Mouse (Mus musculus) MEL (cell line): ENCODE measurements at regions not wholly inside any gene's neighbourhood (a gene's known extent, or its start where the extent isn't known, plus 50 kb on each side); places are given as distances from the start of the nearest gene placed in this dataset.

Source experiments
- CHD2 ChIP-seq: IDR thresholded peaks from 2 replicates; pipeline ENCODE4 v1.6.1; 2011; ENCODE audit warnings: low read length, improper control_type of control experiment
- CTCF ChIP-seq, 3 experiments: IDR thresholded peaks in 2 of 3; conservative IDR thresholded peaks in 1 of 3; 2 replicates each; pipeline ENCODE4 v1.5.1; 2011 to 2012; ENCODE audit warnings: low read length in 3 of 3, low read depth in 2 of 3, mild to moderate bottlenecking in 2 of 3, improper control_type of control experiment in 1 of 3, inconsistent platforms in 1 of 3, mixed read lengths in 1 of 3, moderate library complexity in 1 of 3; ENCODE audit not compliant: control insufficient read depth in 1 of 3, insufficient read depth in 1 of 3, poor library complexity in 1 of 3, severe bottlenecking in 1 of 3
- GABPA ChIP-seq: IDR thresholded peaks from 2 replicates; pipeline ENCODE4 v1.6.1; 2012; ENCODE audit warnings: low read depth, mild to moderate bottlenecking, inconsistent platforms, low read length, improper control_type of control experiment, moderate library complexity
- HCFC1 ChIP-seq: IDR thresholded peaks from 2 replicates; pipeline ENCODE4 v1.6.1; 2012; ENCODE audit warnings: low read depth, mild to moderate bottlenecking, inconsistent platforms, low read length, improper control_type of control experiment, moderate library complexity
- MAFK ChIP-seq: IDR thresholded peaks from 2 replicates; pipeline ENCODE4 v1.6.1; 2011; ENCODE audit warnings: low read depth, mild to moderate bottlenecking, low read length, improper control_type of control experiment, borderline replicate concordance
- MAX ChIP-seq: IDR thresholded peaks from 2 replicates; pipeline ENCODE4 v1.6.1; 2011; ENCODE audit warnings: low read length, improper control_type of control experiment
- MAZ ChIP-seq: IDR thresholded peaks from 2 replicates; pipeline ENCODE4 v1.6.1; 2012; ENCODE audit warnings: low read depth, mild to moderate bottlenecking, inconsistent platforms, low read length, improper control_type of control experiment
- MEF2A ChIP-seq: IDR thresholded peaks from 2 replicates; pipeline ENCODE4 v1.6.1; 2014; ENCODE audit warnings: low read depth, mild to moderate bottlenecking, inconsistent platforms, low read length, improper control_type of control experiment; ENCODE audit not compliant: poor library complexity, insufficient replicate concordance, severe bottlenecking; ENCODE audit errors: extremely low read depth
- POLR2A ChIP-seq, 2 experiments: IDR thresholded peaks; 2 replicates each; pipeline ENCODE4 v1.6.1; 2011 to 2012; ENCODE audit warnings: low read length in 2 of 2, mild to moderate bottlenecking in 2 of 2, control low read depth in 1 of 2, improper control_type of control experiment in 1 of 2, low read depth in 1 of 2, moderate library complexity in 1 of 2; ENCODE audit not compliant: control insufficient read depth in 1 of 2, insufficient read depth in 1 of 2, poor library complexity in 1 of 2
- POLR2AphosphoS5 ChIP-seq: IDR thresholded peaks from 2 replicates; pipeline ENCODE4 v1.6.1; 2012; ENCODE audit warnings: low read depth, borderline replicate concordance, mild to moderate bottlenecking, inconsistent platforms, low read length, moderate library complexity, mixed read lengths
- TAL1 ChIP-seq: IDR thresholded peaks from 2 replicates; pipeline ENCODE4 v1.6.1; 2012; ENCODE audit warnings: mild to moderate bottlenecking, inconsistent platforms, low read length, moderate library complexity, mixed read lengths
- UBTF ChIP-seq: IDR thresholded peaks from 2 replicates; pipeline ENCODE4 v1.6.1; 2012; ENCODE audit warnings: low read depth, mild to moderate bottlenecking, inconsistent platforms, low read length, improper control_type of control experiment, moderate library complexity, borderline replicate concordance; ENCODE audit not compliant: insufficient read depth
- USF1 ChIP-seq: IDR thresholded peaks from 2 replicates; pipeline ENCODE4 v1.6.1; 2014; ENCODE audit warnings: low read depth, mild to moderate bottlenecking, inconsistent platforms, low read length, improper control_type of control experiment, moderate library complexity
- USF2 ChIP-seq, 2 experiments: IDR thresholded peaks; 2 replicates each; pipeline ENCODE4 v1.6.1; 2011 to 2012; ENCODE audit warnings: improper control_type of control experiment in 2 of 2, low read length in 2 of 2, borderline replicate concordance in 1 of 2, inconsistent platforms in 1 of 2, low read depth in 1 of 2, mild to moderate bottlenecking in 1 of 2; ENCODE audit not compliant: insufficient read depth in 1 of 2

DNA sequence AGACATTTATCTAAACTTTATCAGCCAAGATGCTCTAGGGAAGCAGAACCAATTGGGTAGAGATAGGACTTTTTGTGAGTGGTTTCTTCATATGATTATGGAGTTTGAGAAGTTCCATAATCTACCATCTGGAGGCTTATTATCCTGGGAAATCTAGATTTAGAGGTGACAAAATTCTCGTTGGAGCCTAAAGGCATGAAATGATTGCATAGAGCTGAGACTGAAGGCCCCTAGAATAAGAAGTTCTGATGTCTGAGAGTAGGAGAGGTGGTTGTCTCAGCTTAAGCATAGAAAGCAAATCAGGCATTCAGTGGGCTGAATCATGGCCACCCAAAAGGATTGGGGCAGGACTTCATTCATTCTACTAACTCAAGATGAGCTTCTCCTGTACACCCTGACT, 106.1 kb upstream of the Plppr1 start:
- TF ChIP-seq CTCF (IDR thresholded peaks at IDR 0.05 in 2 of 3, conservative IDR thresholded peaks at IDR 0.05 in 1 of 3; ENCODE audit: control insufficient read depth in 1 of 3, insufficient read depth in 1 of 3, low read depth in 2 of 3, low read length in 3 of 3, poor library complexity in 1 of 3, severe bottlenecking in 1 of 3) (no peak), CHD2 (no peak), TAL1 (no peak), MAFK (no peak), POLR2A (IDR thresholded peaks at IDR 0.05; ENCODE audit: control insufficient read depth in 1 of 2, insufficient read depth in 1 of 2, low read depth in 1 of 2, low read length in 2 of 2, poor library complexity in 1 of 2) (no peak), POLR2AphosphoS5 (no peak), UBTF (no peak), MAZ (no peak), GABPA (no peak), MAX (no peak), USF2 (IDR thresholded peaks at IDR 0.05; ENCODE audit: borderline replicate concordance in 1 of 2, insufficient read depth in 1 of 2, low read depth in 1 of 2, low read length in 2 of 2) (no peak), MEF2A (no peak), HCFC1 (no peak), USF1 (no peak)
